Mouse (Mus musculus) testis, adult 2 months (tissue): Measurements from ENCODE around the gene Atp1b3. TPM values are rescaled to one million over a fixed set of nuclear protein-coding genes. Genes with fewer than 3 reads are reported as not detected.
"Not testable (repeated sequence)": the region's sequence is repeated elsewhere in the genome, so short reads cannot be mapped to it uniquely, and the experiment has no call there.

Experiments used
- H3K27ac ChIP-seq: fragments of 200-500 bp; 2 replicates; pipeline ENCODE4 v1.5.1; 2012; ENCODE audit warnings: low read depth, low read length; ENCODE audit not compliant: control insufficient read depth, insufficient read depth
- H3K27me3 ChIP-seq: fragments of 200-500 bp; 2 replicates; pipeline ENCODE4 v1.6.1; 2012; ENCODE audit warnings: mild to moderate bottlenecking, low read length, moderate library complexity; ENCODE audit not compliant: control insufficient read depth, insufficient read depth
- H3K36me3 ChIP-seq: fragments of 200-500 bp; 2 replicates; pipeline ENCODE4 v1.6.1; 2012; ENCODE audit warnings: mild to moderate bottlenecking, low read length; ENCODE audit not compliant: control insufficient read depth, insufficient read depth
- H3K4me1 ChIP-seq: fragments of 200-500 bp; 2 replicates; pipeline ENCODE4 v1.6.1; 2012; ENCODE audit warnings: low read length; ENCODE audit not compliant: control insufficient read depth, insufficient read depth
- H3K4me3 ChIP-seq: fragments of 200-500 bp; 2 replicates; pipeline ENCODE4 v1.5.1; 2012; ENCODE audit warnings: low read depth, mild to moderate bottlenecking, low read length, moderate library complexity, mixed read lengths; ENCODE audit not compliant: control insufficient read depth
- CTCF ChIP-seq: fragments of 200-500 bp; IDR thresholded peaks from 2 replicates; pipeline ENCODE4 v1.5.1; 2012; ENCODE audit warnings: low read depth, mild to moderate bottlenecking, inconsistent platforms, low read length, moderate library complexity; ENCODE audit not compliant: control insufficient read depth, insufficient read depth, insufficient replicate concordance
- POLR2A ChIP-seq: fragments of 200-500 bp; IDR thresholded peaks from 2 replicates; pipeline ENCODE4 v1.6.1; 2012; ENCODE audit warnings: low read depth, mild to moderate bottlenecking, inconsistent platforms, low read length, moderate library complexity; ENCODE audit not compliant: control insufficient read depth
- polyA plus RNA-seq: library from polyadenylated mRNA; depleted of rRNA; stranded (reverse); fragments of >200 nt; gene quantifications from 2 replicates; pipeline ENCODE4 v1.2.3, GENCODE M21; 2012; rRNA removed

Atp1b3 gene
- polyA plus RNA-seq = 289 and 306 TPM in 2 replicates

DNA sequence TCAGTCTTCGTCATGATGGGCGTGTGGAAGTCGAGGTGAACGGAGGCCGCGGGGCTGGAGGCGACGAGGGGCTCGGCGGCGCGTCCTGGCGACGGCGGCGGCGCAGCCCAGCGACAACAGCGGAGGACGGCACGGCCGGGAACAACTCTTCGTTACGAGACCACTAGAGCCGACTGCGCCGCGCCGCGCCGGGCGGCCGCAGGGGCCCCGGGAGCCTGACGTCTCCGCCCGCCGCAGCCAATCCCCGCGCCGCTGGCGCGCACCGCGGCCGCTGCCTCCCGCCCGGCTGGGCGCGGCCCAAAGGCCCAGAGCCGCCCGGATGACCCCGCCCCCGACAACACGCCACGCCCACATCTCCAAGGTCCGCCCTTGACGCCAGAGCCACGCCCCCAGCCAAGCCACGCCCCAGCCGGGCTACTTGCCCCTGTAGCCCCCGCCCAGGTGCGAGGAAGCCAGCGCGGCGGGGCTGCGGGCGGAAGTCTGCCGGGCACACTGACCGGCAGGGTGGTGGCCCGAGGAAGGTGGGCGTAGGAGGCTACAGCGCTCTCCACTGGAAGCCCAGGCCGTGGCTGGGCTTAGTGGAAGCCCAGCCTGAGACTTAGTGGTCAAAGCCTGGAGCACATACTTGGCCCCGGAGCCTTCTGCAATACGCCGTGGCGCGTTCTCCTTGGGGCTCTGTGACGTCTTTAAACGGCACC, at the start of gene Atp1b3:
Gene Atp1b3, minus strand, starts transcription at position 302 of the 698 bp plus-strand sequence.
- Histone ChIP-seq H3K4me3 (peak within 1 kb of the TSS; percentile 98), H3K27ac (peak within 1 kb of the TSS; percentile 92), H3K27me3 (no peaks in the 10 kb centered on the region), H3K4me1 (peaks cover 7% of the 10 kb centered on the region; the same call in 1 of the 2 replicates), H3K36me3 (no peaks in the 10 kb centered on the region)
- TF ChIP-seq POLR2A (peak; percentile 77), CTCF (no peak)

DNA sequence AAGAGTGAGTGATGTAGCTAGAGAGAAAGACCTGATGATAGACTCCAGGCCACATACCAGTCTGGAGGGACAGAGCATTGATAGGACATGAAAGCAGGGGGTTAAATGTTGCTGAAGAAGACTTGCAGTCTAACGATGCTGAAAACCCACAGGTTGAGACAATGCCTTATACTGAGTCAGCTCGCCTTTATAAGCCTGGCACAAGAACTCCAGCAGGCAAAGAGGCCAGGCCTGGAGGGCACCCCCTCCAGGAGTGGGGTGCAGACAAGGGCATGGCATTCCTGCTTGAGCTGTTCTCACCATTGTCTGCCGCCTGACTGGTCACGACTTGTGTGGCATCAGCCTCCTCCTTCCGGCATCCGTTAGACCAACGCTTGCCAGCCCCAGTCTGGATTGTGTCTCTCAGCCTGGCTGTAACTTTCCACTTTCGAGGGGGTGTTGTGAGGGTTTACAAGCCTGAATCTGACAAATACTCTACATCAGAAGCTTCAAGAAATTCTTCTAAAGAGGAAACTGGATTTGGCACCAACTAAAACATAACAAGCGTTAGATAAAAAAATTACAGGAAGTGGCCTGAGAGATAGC, 48.7 kb upstream of the Atp1b3 start:
- Histone ChIP-seq H3K36me3 (no peaks in the 10 kb centered on the region), H3K4me1 (no peaks in the 10 kb centered on the region), H3K27me3 (no peaks in the 10 kb centered on the region), H3K27ac (no peak overlapping the region), H3K4me3 (no peak overlapping the region)
- TF ChIP-seq POLR2A (no peak), CTCF (no peak)

DNA sequence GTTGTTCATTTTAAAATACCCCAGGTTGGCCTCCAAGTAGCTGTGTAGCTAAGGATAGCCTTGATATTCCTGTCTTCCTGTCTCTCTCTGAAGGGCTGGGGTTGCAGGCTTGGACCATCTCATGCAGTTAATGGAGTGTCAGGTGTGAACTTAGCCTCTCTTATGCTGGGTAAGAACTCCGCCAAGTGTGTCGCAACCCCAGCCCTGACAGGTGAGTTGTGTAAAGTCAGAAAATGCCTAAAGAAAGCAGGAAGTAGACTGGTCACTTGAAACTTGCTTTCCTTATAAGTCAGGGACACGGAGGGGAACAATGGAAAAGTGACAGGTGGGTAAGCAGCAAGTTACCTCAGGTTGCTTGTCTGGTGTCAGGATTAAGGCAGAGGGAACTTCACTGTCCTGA, 40.1 kb upstream of the Atp1b3 start:
- no peak for TF ChIP-seq POLR2A
- TF ChIP-seq CTCF = no peak
- Histone ChIP-seq H3K27me3 (no peaks in the 10 kb centered on the region), H3K4me3 (no peak overlapping the region), H3K36me3 (no peaks in the 10 kb centered on the region), H3K27ac (no peak overlapping the region), H3K4me1 (no peaks in the 10 kb centered on the region)

DNA sequence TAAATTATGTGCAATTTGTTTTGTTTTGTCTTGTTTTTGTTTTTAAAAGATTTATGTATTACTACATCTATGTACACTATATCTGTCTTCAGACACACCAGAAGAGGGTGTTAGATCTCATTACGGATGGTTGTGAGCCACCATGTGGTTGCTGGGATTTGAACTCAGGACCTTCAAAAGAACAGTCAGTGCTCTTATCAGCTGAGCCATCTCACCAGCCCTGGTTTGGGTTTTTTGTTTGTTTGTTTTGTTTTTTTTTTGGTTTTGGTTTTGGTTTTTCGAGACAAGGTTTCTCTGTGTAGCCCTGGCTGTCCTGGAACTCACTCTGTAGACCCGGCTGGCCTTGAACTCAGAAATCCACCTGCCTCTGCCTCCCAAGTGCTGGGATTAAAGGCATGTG, 35.7 kb upstream of the Atp1b3 start:
- not testable (repeated sequence) for H3K36me3 ChIP-seq, H3K4me3 ChIP-seq, H3K27me3 ChIP-seq, H3K4me1 ChIP-seq, H3K27ac ChIP-seq

DNA sequence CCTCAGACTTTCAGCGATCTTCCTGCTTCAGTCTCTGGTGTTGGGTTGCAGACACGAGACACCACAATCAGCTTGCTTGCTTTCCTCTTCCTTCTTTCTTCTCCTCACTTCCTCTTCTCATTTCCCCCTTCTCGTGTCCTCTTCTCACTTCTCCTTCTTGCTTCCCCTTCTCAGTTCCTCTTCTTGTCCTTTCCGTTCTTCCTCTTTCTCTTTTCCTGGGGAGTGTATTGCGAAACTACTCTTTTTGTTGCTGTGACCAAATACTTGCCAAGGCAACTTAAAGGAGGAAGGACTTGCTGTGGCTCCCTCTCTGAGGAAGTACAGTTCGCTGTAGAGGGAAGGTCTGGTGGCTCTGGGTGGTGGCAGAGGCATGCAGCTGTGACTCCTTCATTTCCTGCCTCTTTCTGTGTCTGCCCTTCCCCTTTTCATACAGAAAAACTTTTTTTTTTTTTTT, 35.2 kb upstream of the Atp1b3 start:
- H3K27ac ChIP-seq = no peak overlapping the region
- H3K36me3 ChIP-seq = no peaks in the 10 kb centered on the region
- peak overlapping the region; percentile 57 for H3K4me3 ChIP-seq
- H3K4me1 ChIP-seq = no peaks in the 10 kb centered on the region; the same call in 1 of the 2 replicates
- no peaks in the 10 kb centered on the region for H3K27me3 ChIP-seq
- TF ChIP-seq CTCF (no peak), POLR2A (no peak)

DNA sequence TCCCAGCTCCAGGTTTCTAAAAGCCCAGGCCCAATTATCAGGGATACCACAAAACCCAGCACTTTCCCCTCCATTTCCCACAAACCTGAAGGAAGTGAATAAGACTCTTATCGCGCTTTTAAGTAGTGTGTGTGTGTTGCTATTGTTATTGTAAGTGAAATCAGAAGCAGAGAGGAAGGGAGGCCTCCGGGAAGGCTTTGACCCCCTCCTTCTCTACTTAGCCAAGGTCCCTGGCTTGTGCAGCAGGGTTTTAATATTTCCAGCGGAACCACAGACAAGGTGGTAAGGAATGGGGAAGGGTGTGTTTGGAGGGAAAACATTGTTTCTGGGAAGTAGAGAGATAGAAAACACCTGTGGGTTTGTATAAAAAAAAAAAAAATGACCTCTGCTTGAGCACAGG, 34.4 kb upstream of the Atp1b3 start:
- no peak overlapping the region for H3K27ac ChIP-seq
- H3K27me3 ChIP-seq = no peaks in the 10 kb centered on the region
- TF ChIP-seq POLR2A = no peak
- TF ChIP-seq CTCF = no peak
- no peaks in the 10 kb centered on the region for H3K36me3 ChIP-seq
- peak overlapping the region; percentile 46 for H3K4me3 ChIP-seq
- no peaks in the 10 kb centered on the region; the same call in 1 of the 2 replicates for H3K4me1 ChIP-seq

DNA sequence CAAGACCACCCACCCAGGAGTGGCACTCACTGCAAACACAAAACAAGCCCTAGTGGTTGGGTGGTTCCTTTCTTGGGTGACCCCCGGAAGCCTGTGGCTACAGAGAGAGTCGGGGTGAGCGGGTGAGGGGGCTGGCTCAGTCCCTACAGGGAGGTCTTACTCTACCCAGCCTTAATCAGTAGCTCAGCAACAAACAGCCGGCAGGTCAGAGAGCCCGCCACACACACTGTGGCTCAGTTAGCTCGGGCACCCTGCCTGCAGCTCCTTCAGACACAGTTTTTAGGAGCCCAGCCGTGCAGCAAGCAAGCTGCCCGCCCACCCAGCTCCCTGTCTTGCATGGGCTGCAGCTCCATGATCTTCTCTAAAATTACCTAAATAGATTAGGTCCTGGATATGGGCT, 33.9 kb upstream of the Atp1b3 start:
- H3K36me3 ChIP-seq = no peaks in the 10 kb centered on the region
- no peaks in the 10 kb centered on the region for H3K27me3 ChIP-seq
- H3K4me1 ChIP-seq = no peaks in the 10 kb centered on the region; the same call in 1 of the 2 replicates
- H3K4me3 ChIP-seq = no peak overlapping the region; the same call in 1 of the 2 replicates
- H3K27ac ChIP-seq = no peak overlapping the region
- TF ChIP-seq CTCF (no peak), POLR2A (no peak)
